Mouse (Mus musculus): Measurements from ENCODE around the gene Arl4a. TPM values are rescaled to one million over a fixed set of nuclear protein-coding genes. Genes with fewer than 3 reads are reported as not detected.
A peak's percentile ranks its signal among the peaks of the same experiment; 100 is the strongest.

The Arl4a gene
- polyA plus RNA-seq, 1 experiment from 2014 or later, result 89.2 TPM

- H3K27ac ChIP-seq (replicated peaks), result no peak overlapping the region
- no peak for ATAC-seq (ENCODE audit: low FRiP score, low read depth)
- H3K27me3 ChIP-seq, result peaks cover 7% of the 10 kb centered on the region; the same call in 1 of the 2 replicates
- no peak overlapping the region for H3K4me3 ChIP-seq
- H3K4me1 ChIP-seq, result peaks cover 22% of the 10 kb centered on the region
- H3K36me3 ChIP-seq, result no peaks in the 10 kb centered on the region
- H3K4me2 ChIP-seq (replicated peaks), result no peak overlapping the region
- 97% methylated on average over 5 of the region's 5 CpGs for WGBS
- no peak overlapping the region for H3K9ac ChIP-seq (replicated peaks)
- H3K9me3 ChIP-seq, result no peaks in the 10 kb centered on the region
These were observed 58.8 kb downstream of the Arl4a start for GRCm38 (mm10) chr12:39979066-39979465.

DNA sequence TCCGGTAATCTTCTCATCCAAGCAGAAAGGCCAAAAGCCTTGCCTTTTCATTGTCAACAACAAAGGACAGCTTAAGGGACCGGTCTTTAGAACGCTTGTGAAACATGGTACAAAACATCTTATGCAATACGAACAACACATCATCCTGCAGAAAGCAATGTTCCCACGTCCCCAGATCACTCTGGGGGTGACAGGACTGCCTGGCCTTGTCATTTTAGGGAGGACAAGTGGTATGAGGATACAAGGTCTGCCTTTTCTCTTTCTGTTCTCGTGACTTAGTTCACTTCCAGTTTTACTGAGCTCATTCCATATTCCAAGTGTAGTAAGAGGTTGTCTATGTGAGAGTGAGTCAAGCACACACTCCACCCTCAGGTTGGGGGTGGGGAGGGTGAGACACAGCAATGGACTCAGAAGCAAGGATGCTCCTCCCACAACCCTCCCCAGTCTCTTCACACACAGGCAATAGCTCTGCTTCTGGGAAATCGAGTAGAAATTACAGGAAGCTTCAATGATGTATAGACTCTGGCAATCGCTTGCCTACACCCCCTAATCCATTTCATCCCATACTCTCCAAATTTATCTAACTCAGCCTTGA lies 59.7 kb downstream of the Arl4a start:
- ATAC-seq (ENCODE audit: low FRiP score, low read depth), result no peak
- H3K4me2 ChIP-seq (replicated peaks), result no peak overlapping the region
- no peaks in the 10 kb centered on the region for H3K9me3 ChIP-seq
- H3K4me1 ChIP-seq, result peaks cover 22% of the 10 kb centered on the region
- H3K4me3 ChIP-seq, result no peak overlapping the region
- WGBS, result 47% methylated on average over 8 of the region's 8 CpGs
- peaks cover 7% of the 10 kb centered on the region; the same call in 1 of the 2 replicates for H3K27me3 ChIP-seq
- H3K36me3 ChIP-seq, result no peaks in the 10 kb centered on the region
- no peak overlapping the region for H3K27ac ChIP-seq (replicated peaks)
- no peak overlapping the region for H3K9ac ChIP-seq (replicated peaks)

DNA sequence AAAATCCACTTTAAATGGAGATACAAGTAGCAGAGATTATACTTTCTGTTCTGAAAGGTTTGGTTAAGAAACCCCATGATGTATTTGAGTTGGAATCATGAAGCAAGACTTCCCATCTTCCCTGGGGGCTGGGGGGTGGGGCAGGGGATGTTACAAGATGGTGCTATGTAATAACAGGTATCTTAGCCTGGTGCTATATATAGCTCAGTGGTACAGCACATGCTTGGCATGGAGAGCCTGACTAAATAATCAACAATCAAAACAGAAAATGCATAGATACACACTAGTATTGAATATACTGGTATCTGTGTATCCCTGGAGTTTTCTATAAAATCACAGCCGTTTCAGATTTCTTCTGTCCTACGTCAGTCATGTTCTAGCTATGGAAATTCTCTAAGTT lies 61.4 kb downstream of the Arl4a start:
- Histone ChIP-seq H3K9ac (replicated peaks) (no peak overlapping the region), H3K4me1 (peaks cover 22% of the 10 kb centered on the region), H3K4me3 (no peak overlapping the region), H3K27ac (replicated peaks) (peak overlapping the region; percentile 80), H3K4me2 (replicated peaks) (peak overlapping the region; percentile 36), H3K27me3 (peaks cover 7% of the 10 kb centered on the region; the same call in 1 of the 2 replicates), H3K36me3 (no peaks in the 10 kb centered on the region), H3K9me3 (no peaks in the 10 kb centered on the region)
- WGBS, result 95% methylated on average over 2 of the region's 2 CpGs
- ATAC-seq (ENCODE audit: low FRiP score, low read depth), result no peak

DNA sequence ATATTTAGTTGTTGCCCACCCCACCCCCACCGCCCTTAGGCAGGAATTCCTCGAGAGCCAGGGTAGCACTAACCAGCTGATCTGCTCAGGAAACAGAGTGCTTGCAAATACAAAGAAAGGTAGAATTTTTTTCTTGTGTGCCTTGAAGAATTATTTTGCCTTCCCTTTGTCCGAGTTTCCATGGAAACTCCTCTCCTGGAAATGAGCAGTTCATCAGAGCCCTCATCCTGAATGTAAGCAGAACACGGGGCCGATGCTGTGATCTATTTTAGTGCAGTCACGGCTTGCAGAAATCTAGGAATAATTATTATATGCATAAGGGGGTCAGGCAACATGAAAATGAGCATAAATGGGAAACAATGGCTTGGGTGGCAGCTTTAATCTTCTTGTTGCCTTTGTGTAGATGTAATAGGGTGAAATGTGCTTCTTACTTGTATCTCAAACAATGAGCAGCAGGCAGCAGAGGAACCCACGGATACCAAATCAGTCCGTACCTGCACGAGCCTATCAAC lies 61.9 kb downstream of the Arl4a start:
- Histone ChIP-seq H3K9me3 (no peaks in the 10 kb centered on the region), H3K36me3 (no peaks in the 10 kb centered on the region), H3K4me1 (peaks cover 22% of the 10 kb centered on the region), H3K4me3 (no peak overlapping the region), H3K27ac (replicated peaks) (peak overlapping the region; percentile 80), H3K9ac (replicated peaks) (0 out of 2 replicates have a peak overlapping the region, but pooled peaks have one; percentile 29), H3K27me3 (peaks cover 7% of the 10 kb centered on the region; the same call in 1 of the 2 replicates), H3K4me2 (replicated peaks) (peak overlapping the region; percentile 36)
- 16% methylated on average over 9 of the region's 9 CpGs for WGBS
- ATAC-seq (ENCODE audit: low FRiP score, low read depth), result peak; percentile 74

- peak overlapping the region; percentile 71 for H3K27ac ChIP-seq (replicated peaks)
- no peaks in the 10 kb centered on the region for H3K36me3 ChIP-seq
- H3K4me2 ChIP-seq (replicated peaks), result no peak overlapping the region
- peaks cover 22% of the 10 kb centered on the region for H3K4me1 ChIP-seq
- 20% methylated on average over 4 of the region's 4 CpGs for WGBS
- no peak overlapping the region for H3K4me3 ChIP-seq
- H3K27me3 ChIP-seq, result peaks cover 7% of the 10 kb centered on the region; the same call in 1 of the 2 replicates
- ATAC-seq (ENCODE audit: low FRiP score, low read depth), result peak; percentile 56
- no peak overlapping the region for H3K9ac ChIP-seq (replicated peaks)
- H3K9me3 ChIP-seq, result no peaks in the 10 kb centered on the region
These were observed 62.7 kb downstream of the Arl4a start for GRCm38 (mm10) chr12:39974977-39975583.

DNA sequence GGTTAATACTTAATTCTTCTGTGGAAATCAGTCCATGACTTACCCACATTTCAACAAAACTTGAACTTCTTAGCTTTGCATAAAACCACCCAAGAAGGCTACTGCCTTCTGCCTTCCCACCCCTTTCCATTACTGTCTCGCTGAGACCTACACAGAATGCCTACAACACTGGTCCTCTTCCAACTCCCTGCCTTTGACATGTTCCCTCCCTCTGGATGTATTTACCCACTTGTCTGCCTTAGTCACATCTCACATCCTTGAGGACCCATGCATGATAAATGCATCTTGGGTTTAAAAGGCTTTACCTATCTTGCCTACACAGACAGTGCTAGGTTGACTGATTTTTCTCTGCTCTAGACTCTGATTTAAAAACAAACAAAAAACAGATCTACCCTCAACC lies 63.6 kb downstream of the Arl4a start:
- 79% methylated on average over 1 of the region's 1 CpGs for WGBS
- Histone ChIP-seq H3K4me3 (no peak overlapping the region), H3K9me3 (no peaks in the 10 kb centered on the region), H3K9ac (replicated peaks) (no peak overlapping the region), H3K27me3 (peaks cover 7% of the 10 kb centered on the region; the same call in 1 of the 2 replicates), H3K4me1 (peaks cover 22% of the 10 kb centered on the region), H3K27ac (replicated peaks) (0 out of 2 replicates have a peak overlapping the region, but pooled peaks have one; percentile 71), H3K36me3 (no peaks in the 10 kb centered on the region), H3K4me2 (replicated peaks) (no peak overlapping the region)
- ATAC-seq (ENCODE audit: low FRiP score, low read depth), result no peak

DNA sequence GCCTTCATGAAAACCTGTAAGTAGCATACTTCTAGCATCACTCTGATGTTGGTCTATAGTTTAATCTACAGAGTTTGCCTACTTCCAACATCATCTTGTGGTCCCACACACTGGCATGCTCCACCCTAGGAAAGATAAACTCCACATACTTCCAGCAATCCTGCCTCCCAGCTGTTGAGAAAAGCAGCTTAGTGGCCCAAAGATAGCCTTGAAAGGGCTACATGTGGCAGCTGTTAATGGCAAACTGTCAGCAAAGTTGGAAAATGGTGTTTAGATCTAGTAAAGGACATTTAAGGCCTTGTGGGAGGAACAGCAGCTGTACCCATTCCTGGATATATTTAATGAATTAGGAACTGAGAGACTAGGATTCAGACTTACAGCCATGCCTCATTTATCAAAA lies 68.3 kb downstream of the Arl4a start:
- Histone ChIP-seq H3K9ac (replicated peaks) (no peak overlapping the region), H3K4me2 (replicated peaks) (no peak overlapping the region), H3K4me3 (no peak overlapping the region), H3K27me3 (no peaks in the 10 kb centered on the region), H3K36me3 (no peaks in the 10 kb centered on the region), H3K27ac (replicated peaks) (no peak overlapping the region), H3K9me3 (no peaks in the 10 kb centered on the region), H3K4me1 (peaks cover 2% of the 10 kb centered on the region; the same call in 1 of the 2 replicates)
- ATAC-seq (ENCODE audit: low FRiP score, low read depth), result no peak

DNA sequence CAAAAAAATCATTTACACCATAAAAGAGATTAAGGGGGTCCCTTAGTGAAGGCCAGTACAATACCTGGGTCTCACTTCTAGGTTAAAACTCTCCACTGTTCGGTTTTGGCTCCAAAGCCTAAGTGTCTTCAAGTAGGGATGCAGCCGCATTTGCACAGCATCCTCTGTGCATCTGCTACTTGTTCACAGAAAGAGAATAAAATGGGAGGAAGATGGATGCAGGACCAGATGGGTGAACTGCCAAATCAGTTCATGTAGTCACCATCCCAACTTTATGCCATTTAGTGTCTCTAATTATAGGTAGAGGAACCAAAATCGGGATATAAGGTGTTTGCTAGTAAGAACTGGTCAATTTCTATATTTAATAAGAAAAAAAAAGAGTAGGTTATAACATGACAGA lies 69.7 kb downstream of the Arl4a start:
- Histone ChIP-seq H3K27me3 (no peaks in the 10 kb centered on the region), H3K9me3 (no peaks in the 10 kb centered on the region), H3K27ac (replicated peaks) (no peak overlapping the region), H3K9ac (replicated peaks) (no peak overlapping the region), H3K36me3 (no peaks in the 10 kb centered on the region), H3K4me2 (replicated peaks) (no peak overlapping the region), H3K4me3 (no peak overlapping the region), H3K4me1 (no peaks in the 10 kb centered on the region)
- ATAC-seq (ENCODE audit: low FRiP score, low read depth), result no peak
- 93% methylated on average over 3 of the region's 3 CpGs for WGBS

DNA sequence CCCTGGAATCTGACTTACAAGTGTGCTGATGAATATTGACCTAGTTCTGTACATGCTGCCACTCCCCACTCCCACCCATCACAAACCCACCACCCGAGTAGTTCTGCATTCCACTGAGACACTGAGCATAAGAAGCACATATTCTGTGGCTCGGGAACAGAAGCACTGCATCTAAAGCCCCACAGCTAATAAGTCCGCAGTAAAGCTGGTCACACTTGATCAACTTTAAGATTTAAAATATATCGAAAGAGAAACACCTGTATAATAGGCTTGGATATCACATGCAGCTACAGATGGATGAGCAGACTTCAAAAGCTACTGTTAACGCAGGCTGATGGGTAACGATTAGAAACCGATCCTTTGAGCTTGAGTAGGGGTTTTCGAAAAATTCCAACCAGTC lies 78.7 kb downstream of the Arl4a start:
- WGBS, result 74% methylated on average over 8 of the region's 8 CpGs
- ATAC-seq (ENCODE audit: low FRiP score, low read depth), result no peak
- Histone ChIP-seq H3K9me3 (no peaks in the 10 kb centered on the region), H3K9ac (replicated peaks) (no peak overlapping the region), H3K36me3 (no peaks in the 10 kb centered on the region), H3K4me2 (replicated peaks) (no peak overlapping the region), H3K27me3 (no peaks in the 10 kb centered on the region), H3K4me3 (no peak overlapping the region), H3K27ac (replicated peaks) (no peak overlapping the region), H3K4me1 (peaks cover 20% of the 10 kb centered on the region)

- H3K4me3 ChIP-seq, result no peak overlapping the region
- H3K4me2 ChIP-seq (replicated peaks), result no peak overlapping the region
- peaks cover 20% of the 10 kb centered on the region for H3K4me1 ChIP-seq
- H3K27me3 ChIP-seq, result no peaks in the 10 kb centered on the region
- 71% methylated on average over 8 of the region's 8 CpGs for WGBS
- H3K9ac ChIP-seq (replicated peaks), result no peak overlapping the region
- 0 out of 2 replicates have a peak overlapping the region, but pooled peaks have one; percentile 5 for H3K27ac ChIP-seq (replicated peaks)
- H3K9me3 ChIP-seq, result no peaks in the 10 kb centered on the region
- no peak for ATAC-seq (ENCODE audit: low FRiP score, low read depth)
- no peaks in the 10 kb centered on the region for H3K36me3 ChIP-seq
These were observed 79.7 kb downstream of the Arl4a start for GRCm38 (mm10) chr12:39957931-39958671.

GRCm38 (mm10) chr12:39956396-39956795 lies 81.4 kb downstream of the Arl4a start:
- peak overlapping the region; percentile 28 for H3K4me2 ChIP-seq (replicated peaks)
- H3K4me1 ChIP-seq, result peaks cover 20% of the 10 kb centered on the region
- no peaks in the 10 kb centered on the region for H3K36me3 ChIP-seq
- peak; percentile 99 for ATAC-seq (ENCODE audit: low FRiP score, low read depth)
- H3K9ac ChIP-seq (replicated peaks), result no peak overlapping the region
- H3K4me3 ChIP-seq, result peak overlapping the region; percentile 21
- H3K27me3 ChIP-seq, result no peaks in the 10 kb centered on the region
- WGBS, result 16% methylated on average over 15 of the region's 15 CpGs
- peak overlapping the region; percentile 68 for H3K27ac ChIP-seq (replicated peaks)
- H3K9me3 ChIP-seq, result no peaks in the 10 kb centered on the region

All from midbrain, embryonic 12.5 days (tissue).